Mouse (Mus musculus): ENCODE data around the gene Mrps17. TPM values are rescaled to one million over a fixed set of nuclear protein-coding genes. Genes with fewer than 3 reads are reported as not detected.
"Not testable (repeated sequence)": the region's sequence is repeated elsewhere in the genome, so short reads cannot be mapped to it uniquely, and the experiment has no call there.

Gene Mrps17
- polyA plus RNA-seq (2015; fragmentation: Nextera tagmentation; extraction: Ambion mirVana): 135 and 143 TPM in 2 replicates

DNA sequence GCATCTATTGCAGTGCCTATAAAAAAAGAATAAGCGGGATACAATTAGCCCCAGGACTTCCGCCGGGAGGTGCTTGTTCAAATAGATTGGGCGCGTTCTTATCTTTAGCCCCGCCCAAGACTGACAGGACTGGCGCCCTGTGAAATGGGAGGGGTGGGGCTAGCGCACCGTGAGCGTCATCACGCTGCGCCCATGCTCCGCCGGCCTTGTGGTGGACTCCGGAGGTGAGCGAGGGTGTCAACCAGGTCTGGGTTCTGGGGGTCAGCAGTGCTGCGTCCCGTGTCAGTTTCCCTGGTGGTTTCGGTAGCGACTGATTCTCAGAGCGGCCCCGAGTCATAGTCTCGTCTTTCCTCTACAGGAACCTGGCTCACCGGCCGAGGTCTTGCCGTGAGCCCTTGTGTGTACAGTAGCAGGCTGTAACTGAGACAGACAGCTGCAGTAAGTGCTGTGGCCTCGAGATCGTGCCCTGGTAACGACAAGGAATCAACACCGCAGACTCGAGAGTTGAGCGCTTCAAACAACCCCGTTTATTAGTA, at the start of gene Mrps17:
Gene Mrps17 (plus strand): TSS at position 172 of the 536 bp plus-strand sequence.
- no peaks in the 10 kb centered on the region for H3K27me3 ChIP-seq (replicated peaks; ENCODE audit: insufficient read depth, low read length)
- peaks cover 15% of the 10 kb centered on the region; the same call in 1 of the 2 replicates for H3K36me3 ChIP-seq (ENCODE audit: insufficient read depth, low read length)
- peaks cover 7% of the 10 kb centered on the region; the same call in 1 of the 2 replicates for H3K4me1 ChIP-seq (ENCODE audit: insufficient read depth, low read depth, low read length)
- under 1% methylated on average over 33 of the region's 33 CpGs for WGBS
- ATAC-seq (peak; percentile 99), DNase-seq (ENCODE audit: low spot score) (peak; percentile 98)
- TF ChIP-seq CTCF (IDR thresholded peaks at IDR 0.05) (no peak), EP300 (IDR thresholded peaks at IDR 0.05) (no peak)
- peak within 1 kb of the TSS; percentile 73 for H3K4me2 ChIP-seq (replicated peaks; ENCODE audit: low read depth, low read length)
- peak within 1 kb of the TSS; percentile 80 for H3K27ac ChIP-seq (ENCODE audit: low read length)
- H3K9me3 ChIP-seq (ENCODE audit: low read length): no peaks in the 10 kb centered on the region
- peak within 1 kb of the TSS; percentile 84 for H3K4me3 ChIP-seq (ENCODE audit: low read depth, low read length)
- peak within 1 kb of the TSS; percentile 80 for H3K9ac ChIP-seq (replicated peaks; ENCODE audit: low read depth)

DNA sequence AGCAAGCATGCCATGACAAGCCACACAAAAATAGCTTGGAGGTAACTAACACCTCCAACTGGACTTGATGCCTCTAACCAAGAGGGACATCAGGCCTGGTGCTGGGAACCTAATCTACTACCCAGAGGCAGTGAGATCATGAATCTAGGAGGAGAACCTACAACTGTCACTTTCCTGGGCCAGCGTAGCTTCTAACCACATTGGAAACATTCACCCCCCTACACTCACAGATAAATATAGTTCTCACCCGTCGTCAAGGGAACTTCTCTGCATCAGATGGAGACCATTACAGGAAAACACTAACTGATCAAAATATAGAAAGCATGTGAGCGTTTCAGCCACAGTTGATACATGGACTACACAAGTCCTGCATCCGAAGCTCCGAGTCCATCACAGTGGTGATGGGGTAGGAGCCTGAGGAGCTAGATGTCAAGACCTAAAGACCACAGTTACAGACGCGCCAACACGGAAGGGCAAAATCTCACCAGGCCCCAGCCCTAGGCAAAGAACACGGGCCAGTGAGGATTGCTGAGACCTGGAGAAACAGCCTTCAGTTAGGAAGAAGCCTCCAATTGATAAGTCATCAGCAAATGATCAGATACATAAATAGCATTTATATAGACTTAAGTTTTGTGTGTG, 48.9 kb upstream of the Mrps17 start:
- H3K4me2 ChIP-seq (replicated peaks; ENCODE audit: low read depth, low read length): no peak overlapping the region
- WGBS: 94% methylated on average over 10 of the region's 10 CpGs
- no peak for ATAC-seq

GRCm38 (mm10) chr5:129667851-129668250, 47.4 kb upstream of the Mrps17 start:
- no peak for DNase-seq (ENCODE audit: low spot score)
- H3K9me3 ChIP-seq (ENCODE audit: low read length): no peaks in the 10 kb centered on the region
- no peaks in the 10 kb centered on the region for H3K4me1 ChIP-seq (ENCODE audit: insufficient read depth, low read depth, low read length)
- WGBS: 86% methylated on average over 4 of the region's 4 CpGs
- no peak overlapping the region for H3K27ac ChIP-seq (ENCODE audit: low read length)
- no peak for ATAC-seq
- H3K4me3 ChIP-seq (ENCODE audit: low read depth, low read length): no peak overlapping the region
- H3K4me2 ChIP-seq (replicated peaks; ENCODE audit: low read depth, low read length): no peak overlapping the region
- H3K36me3 ChIP-seq (ENCODE audit: insufficient read depth, low read length): no peaks in the 10 kb centered on the region
- no peak overlapping the region for H3K9ac ChIP-seq (replicated peaks; ENCODE audit: low read depth)
- TF ChIP-seq CTCF (IDR thresholded peaks at IDR 0.05) (no peak), EP300 (IDR thresholded peaks at IDR 0.05) (no peak)
- H3K27me3 ChIP-seq (replicated peaks; ENCODE audit: insufficient read depth, low read length): no peaks in the 10 kb centered on the region

More for the DNA sequence above, 48.9 kb upstream of the Mrps17 start:
- H3K4me3 ChIP-seq (ENCODE audit: low read depth, low read length): no peak overlapping the region
- H3K36me3 ChIP-seq (ENCODE audit: insufficient read depth, low read length): no peaks in the 10 kb centered on the region
- no peaks in the 10 kb centered on the region for H3K9me3 ChIP-seq (ENCODE audit: low read length)
- no peaks in the 10 kb centered on the region for H3K4me1 ChIP-seq (ENCODE audit: insufficient read depth, low read depth, low read length)
- no peaks in the 10 kb centered on the region for H3K27me3 ChIP-seq (replicated peaks; ENCODE audit: insufficient read depth, low read length)
- no peak overlapping the region for H3K27ac ChIP-seq (ENCODE audit: low read length)
- no peak for DNase-seq (ENCODE audit: low spot score)
- H3K9ac ChIP-seq (replicated peaks; ENCODE audit: low read depth): no peak overlapping the region
- TF ChIP-seq CTCF (IDR thresholded peaks at IDR 0.05) (no peak), EP300 (IDR thresholded peaks at IDR 0.05) (no peak)

DNA sequence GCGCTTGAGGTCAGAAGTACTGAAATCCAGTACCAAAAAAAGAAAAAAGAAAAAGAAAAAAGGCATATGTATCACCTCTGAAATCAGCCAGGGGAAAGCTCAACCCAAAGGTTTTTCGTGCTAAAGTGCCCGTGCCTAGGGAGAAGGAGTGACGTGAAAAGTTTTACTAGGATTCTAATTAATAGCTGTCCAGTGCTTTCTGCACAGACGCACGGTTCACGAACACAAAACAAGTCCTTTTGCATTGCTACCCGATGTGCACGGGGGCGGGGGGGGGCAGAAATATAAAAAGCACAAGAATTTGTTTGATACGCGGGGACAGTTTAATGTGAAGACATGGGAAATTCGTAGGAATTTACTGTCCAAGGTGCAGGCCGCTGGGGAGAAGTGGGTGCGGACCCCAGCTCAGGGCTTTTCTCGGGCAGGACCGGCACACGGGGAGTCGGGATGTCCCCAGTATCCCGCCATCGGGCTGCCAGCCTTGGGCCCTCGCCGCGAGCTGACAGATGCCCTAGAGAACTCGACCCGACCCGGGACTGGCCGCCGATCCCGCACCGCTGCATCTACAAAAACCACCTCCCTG, 45.8 kb upstream of the Mrps17 start:
- WGBS: 2% methylated on average over 31 of the region's 31 CpGs
- H3K9ac ChIP-seq (replicated peaks; ENCODE audit: low read depth): peak overlapping the region; percentile 73
- H3K9me3 ChIP-seq (ENCODE audit: low read length): no peaks in the 10 kb centered on the region
- ATAC-seq (peak; percentile 48), DNase-seq (ENCODE audit: low spot score) (peak; percentile 12)
- H3K36me3 ChIP-seq (ENCODE audit: insufficient read depth, low read length): no peaks in the 10 kb centered on the region
- peak overlapping the region; percentile 51; the same call in 1 of the 2 replicates for H3K27ac ChIP-seq (ENCODE audit: low read length)
- peak overlapping the region; percentile 73 for H3K4me2 ChIP-seq (replicated peaks; ENCODE audit: low read depth, low read length)
- H3K27me3 ChIP-seq (replicated peaks; ENCODE audit: insufficient read depth, low read length): no peaks in the 10 kb centered on the region
- peak overlapping the region; percentile 77 for H3K4me3 ChIP-seq (ENCODE audit: low read depth, low read length)
- no peaks in the 10 kb centered on the region for H3K4me1 ChIP-seq (ENCODE audit: insufficient read depth, low read depth, low read length)
- TF ChIP-seq CTCF (IDR thresholded peaks at IDR 0.05): no peak
- no peak for TF ChIP-seq EP300 (IDR thresholded peaks at IDR 0.05)

DNA sequence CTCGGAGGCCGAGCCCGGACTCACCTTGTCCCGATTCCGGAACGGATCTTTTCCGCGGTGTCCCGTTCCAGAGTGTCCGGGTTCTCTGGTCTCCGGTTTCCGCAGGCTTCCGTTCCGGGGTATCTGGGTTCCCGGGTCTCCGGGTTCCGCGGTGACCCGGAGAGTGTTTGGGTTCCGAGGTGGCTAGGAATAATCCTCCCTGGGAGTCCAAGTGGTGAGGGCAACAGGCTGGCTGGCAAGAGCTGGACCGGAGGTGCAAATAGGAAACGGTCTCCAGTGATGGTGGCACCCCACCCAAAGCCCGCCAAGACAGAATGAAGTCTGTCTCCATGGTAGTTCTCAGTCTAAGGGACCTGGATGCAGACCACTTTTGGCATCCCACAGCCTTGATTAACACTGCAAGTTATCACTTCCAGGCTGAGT, 45.2 kb upstream of the Mrps17 start, which contains the start of gene Zfp11:
Gene Zfp11 (minus strand): TSS at position 64 of the 423 bp plus-strand sequence.
- no peaks in the 10 kb centered on the region for H3K4me1 ChIP-seq (ENCODE audit: insufficient read depth, low read depth, low read length)
- peak within 1 kb of the TSS; percentile 77 for H3K4me3 ChIP-seq (ENCODE audit: low read depth, low read length)
- H3K27me3 ChIP-seq (replicated peaks; ENCODE audit: insufficient read depth, low read length): no peaks in the 10 kb centered on the region
- TF ChIP-seq CTCF (IDR thresholded peaks at IDR 0.05) (no peak), EP300 (IDR thresholded peaks at IDR 0.05) (no peak)
- peak within 1 kb of the TSS; percentile 73 for H3K9ac ChIP-seq (replicated peaks; ENCODE audit: low read depth)
- peak within 1 kb of the TSS; percentile 51; the same call in 1 of the 2 replicates for H3K27ac ChIP-seq (ENCODE audit: low read length)
- WGBS: under 1% methylated on average over 20 of the region's 23 CpGs
- H3K9me3 ChIP-seq (ENCODE audit: low read length): no peaks in the 10 kb centered on the region
- peak; percentile 85 for ATAC-seq
- no peaks in the 10 kb centered on the region for H3K36me3 ChIP-seq (ENCODE audit: insufficient read depth, low read length)
- DNase-seq (ENCODE audit: low spot score): peak; percentile 71
- peak within 1 kb of the TSS; percentile 73 for H3K4me2 ChIP-seq (replicated peaks; ENCODE audit: low read depth, low read length)

GRCm38 (mm10) chr5:129685141-129685540, 30.2 kb upstream of the Mrps17 start:
- not testable (repeated sequence) for ATAC-seq; H3K27me3 ChIP-seq (replicated peaks; ENCODE audit: insufficient read depth, low read length); H3K27ac ChIP-seq (ENCODE audit: low read length); DNase-seq (ENCODE audit: low spot score); H3K9ac ChIP-seq (replicated peaks; ENCODE audit: low read depth); H3K4me2 ChIP-seq (replicated peaks; ENCODE audit: low read depth, low read length); H3K36me3 ChIP-seq (ENCODE audit: insufficient read depth, low read length); H3K4me1 ChIP-seq (ENCODE audit: insufficient read depth, low read depth, low read length); H3K9me3 ChIP-seq (ENCODE audit: low read length); H3K4me3 ChIP-seq (ENCODE audit: low read depth, low read length)
- 89% methylated on average over 5 of the region's 5 CpGs for WGBS

Data from lung, postnatal 0 days (tissue).